Mouse (Mus musculus): ENCODE data around the gene Nr2f6.

Nr2f6 gene

DNA sequence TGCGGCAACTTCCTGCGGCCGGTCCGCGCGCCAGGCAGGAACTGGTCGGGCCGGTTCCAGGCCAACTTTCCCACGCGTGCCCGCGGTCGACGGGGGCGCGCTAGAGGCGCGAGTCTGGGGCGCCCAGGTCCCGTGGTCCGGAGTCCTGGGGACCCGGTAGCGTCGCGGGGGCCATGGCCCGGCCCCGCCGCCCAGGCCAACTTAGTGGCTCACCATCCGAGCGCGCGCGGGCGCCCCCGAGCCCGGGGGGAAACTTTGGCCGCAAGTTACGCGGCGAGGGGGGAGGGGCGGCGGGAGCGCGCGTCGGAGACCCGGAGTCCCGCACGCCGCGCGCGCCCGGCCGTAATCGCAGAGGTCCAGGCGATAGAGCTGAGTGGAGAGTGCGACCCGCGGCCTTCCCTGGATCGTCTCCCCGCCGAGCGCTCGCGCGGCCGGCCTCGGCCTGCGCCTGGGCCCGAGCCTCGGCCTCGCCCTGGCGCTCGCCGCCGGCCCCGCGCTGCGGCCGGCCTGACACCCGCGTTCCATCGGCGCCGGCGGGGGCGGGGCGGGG lies at the start of gene Nr2f6:
Gene Nr2f6, minus strand, starts transcription at position 540 of the 550 bp plus-strand sequence.
- peak; percentile 42 to 54 for DNase-seq (ENCODE audit: low spot score in 2 of 2)

DNA sequence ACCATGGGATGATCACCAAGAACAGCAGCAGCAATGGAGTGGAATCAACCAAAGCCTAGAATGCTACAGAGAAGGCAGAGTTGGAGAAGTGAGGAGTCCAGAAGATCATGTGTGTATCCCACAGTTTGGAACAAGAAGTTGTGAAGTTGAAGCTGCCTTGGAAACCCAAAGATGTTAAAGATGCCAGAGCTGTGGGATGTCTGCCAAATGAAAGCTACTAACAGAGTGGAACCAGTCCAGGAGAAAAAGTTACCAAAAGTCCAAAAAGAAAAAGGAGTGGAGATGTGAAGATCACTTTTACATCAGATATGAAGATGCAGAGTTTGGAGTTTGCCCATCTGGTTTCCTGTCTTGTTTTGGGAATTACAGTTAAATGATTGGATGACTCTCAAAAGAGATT lies 40.4 kb upstream of the Nr2f6 start:
- DNase-seq (ENCODE audit: low spot score in 2 of 2), result no peak

DNA sequence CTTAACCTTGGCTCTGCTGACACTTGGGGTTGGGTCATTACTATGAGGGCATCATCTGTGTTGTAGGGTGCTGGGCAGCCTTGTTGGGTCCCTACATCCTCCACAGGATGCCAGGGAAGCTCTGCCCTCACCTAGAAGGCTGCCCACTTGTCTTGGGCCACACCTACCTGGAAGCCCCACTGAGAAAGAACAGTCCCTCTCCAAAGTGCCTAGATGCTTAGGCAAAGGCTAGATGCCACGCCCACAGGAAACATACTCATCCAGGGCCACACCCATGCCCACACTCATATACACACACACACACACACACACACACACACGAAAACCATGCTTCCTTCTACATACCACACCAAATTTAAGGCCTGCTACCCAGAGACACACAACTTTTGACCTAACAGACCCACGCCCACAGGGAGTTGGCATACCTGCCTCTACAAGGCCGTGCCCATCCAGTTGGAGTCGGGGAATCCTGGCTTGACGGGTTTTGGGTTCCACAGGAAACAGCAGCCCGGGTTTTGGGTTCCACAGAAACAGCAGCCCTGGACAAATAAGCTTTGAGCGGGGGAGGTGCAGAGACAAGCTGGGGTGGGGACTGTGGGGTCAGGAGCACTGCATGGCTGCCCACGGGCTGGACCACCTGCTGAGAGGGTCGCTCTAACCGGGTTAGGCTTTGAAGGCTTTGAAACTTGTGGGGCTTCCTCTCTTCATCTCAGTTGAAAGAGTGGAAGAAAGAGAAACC lies 29.9 kb upstream of the Nr2f6 start:
- no peak for DNase-seq (ENCODE audit: low spot score in 2 of 2)

DNA sequence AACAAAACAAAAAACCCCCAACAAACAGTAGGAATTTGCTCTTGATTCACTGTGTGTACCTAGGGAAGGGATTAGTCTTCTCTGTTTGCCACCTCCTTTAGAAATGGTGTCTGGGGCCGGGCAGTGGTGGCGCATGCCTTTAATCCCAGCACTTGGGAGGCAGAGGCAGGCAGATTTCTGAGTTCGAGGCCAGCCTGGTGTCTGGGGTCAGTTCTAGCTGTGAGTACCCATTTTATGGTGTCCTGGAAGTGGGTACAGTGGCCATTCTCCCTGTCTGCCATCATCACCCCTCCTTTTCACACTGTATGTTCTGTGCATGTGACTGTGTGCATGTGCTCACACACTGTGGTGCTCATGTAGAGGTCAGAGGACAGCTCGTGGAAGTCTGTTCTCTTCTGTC lies 26.5 kb upstream of the Nr2f6 start:
- no peak for DNase-seq (ENCODE audit: low spot score in 2 of 2)

DNA sequence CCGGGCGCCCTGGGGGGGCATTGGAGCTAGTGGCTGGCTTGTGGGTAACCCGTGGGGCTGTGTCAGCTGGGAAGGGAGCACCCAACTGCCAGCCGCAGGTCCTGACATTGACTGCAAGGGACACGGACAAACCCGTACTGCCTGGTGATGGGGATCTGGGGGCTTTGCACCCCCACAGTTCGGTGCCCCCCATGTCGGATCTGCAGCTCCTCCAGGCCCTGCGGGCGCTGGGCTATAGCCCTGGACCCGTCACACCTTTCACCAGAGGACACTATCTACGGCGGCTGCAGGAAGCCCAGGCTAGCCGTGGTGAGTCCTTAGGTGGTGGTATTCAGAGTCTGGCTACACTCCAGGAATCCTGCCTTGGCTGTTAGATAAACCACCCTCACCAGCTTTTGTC lies 25.7 kb upstream of the Nr2f6 start:
- no peak for DNase-seq (ENCODE audit: low spot score in 2 of 2)

DNA sequence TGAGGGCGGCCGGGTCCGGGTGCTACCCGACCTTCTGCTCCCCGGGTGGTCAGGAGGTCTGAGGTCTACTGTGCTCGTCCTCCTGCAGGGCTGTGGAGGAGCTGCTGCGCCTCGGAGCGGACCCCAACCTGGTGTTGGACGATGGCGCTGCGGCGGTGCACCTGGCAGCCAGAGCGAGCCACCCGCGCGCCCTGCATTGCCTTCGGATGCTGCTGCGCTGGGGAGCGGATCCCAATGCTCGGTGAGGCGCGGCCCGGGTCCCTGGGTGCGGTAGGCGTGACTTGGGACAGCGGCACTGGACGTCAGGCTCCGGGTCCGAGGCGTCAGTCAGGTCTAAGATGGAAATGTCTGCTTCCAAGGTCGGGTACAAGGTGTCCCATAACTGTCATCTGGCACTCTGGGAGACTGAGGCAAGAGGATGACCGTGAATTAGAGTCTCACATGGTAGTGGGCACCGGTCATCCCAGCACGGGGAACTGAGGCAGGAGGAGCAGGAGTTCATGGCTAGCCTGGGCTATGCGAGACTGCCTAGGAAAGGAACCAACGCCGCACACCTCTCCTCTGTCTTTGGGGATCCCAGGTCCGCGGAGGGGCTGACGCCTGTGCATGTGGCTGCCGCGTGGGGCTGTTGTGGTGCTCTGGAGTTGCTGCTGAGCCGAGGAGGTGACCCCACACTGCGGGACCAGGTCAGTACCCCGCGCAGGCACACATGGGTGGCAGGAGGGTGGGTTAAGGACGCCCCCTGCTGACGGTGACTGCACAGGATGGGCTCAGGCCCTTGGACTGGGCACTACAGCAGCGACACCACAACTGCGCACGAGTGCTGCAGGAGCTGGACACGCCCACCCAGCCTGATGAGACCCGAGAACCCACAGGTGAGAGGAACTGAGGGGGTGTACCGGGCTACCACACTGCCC lies 24.6 kb upstream of the Nr2f6 start:
- peak; percentile 81 to 88 for DNase-seq (ENCODE audit: low spot score in 2 of 2)

DNA sequence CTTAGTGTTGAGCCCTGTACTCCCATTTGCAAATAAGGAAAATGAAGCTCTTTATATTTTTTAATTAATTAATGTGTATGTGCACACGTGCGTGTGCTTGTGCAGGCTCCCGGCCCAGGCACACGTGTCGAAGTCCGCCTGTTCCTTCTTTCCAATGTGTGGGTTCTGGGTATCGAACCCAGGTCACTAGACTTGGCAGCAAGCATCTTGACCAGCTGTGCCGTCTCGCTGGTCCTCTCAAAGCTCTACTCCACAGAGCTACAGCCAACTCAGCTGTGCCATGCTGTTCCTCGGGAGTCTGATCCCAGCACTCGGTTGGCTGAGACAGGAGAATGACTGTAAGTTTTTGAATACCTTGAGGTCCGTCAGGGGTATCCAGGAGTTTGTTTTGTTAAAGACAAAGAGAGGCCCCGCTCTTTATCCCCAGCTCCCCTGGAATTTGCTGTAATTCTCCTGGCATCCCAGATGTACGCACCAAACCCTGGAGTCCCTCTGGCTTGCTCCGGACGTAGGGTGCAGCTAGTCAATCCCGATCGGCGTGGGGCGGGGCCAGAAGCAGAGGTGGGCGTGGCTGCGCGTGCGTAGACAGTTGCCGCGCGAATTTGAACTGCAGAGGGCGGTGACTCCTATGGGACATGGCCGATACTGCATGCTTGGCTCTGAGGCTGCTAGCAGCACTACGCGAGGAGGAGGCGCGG lies 23.8 kb upstream of the Nr2f6 start, which contains the start of gene Ankle1:
Gene Ankle1, plus strand, starts transcription at position 610 of the 698 bp plus-strand sequence.
- peak; percentile 99 for DNase-seq (ENCODE audit: low spot score in 2 of 2)

DNA sequence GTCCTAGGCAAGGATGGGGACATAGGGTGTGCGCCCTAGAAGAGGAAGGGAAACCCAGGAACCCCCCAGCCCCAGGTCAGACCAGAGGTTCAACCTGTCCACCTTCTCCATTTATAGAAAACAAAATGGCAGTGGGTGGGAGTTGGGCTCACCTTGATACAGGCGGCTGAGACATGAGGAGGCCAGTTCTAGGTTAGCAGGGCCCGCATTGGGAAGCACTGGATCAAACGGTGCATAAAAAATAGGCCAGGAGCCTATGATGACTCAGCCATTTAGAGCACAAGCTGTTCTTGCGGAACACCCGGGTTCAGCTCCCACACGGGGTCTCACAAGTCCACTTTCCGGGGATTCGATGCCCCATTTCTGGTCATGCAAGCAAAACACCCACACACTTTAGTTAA lies 23.2 kb upstream of the Nr2f6 start:
- no peak for DNase-seq (ENCODE audit: low spot score in 2 of 2)

DNA sequence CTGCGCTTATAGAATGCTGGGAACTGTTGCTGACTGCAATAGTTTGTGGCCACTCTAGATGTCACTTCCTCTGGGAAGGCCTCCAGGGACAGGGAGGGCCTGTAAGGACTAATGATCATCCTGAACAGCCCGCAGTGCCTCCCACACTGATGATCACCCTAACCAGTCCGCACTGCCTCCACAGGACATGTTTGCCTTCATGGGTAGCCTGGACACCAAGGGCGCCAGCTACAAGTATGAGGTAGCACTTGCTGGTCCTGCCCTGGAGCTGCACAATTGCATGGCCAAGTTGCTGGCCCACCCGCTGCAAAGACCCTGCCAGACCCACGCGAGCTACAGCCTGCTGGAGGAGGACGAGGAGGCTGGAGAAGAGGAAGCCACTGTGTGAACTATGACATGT lies 22.3 kb upstream of the Nr2f6 start:
- DNase-seq (ENCODE audit: low spot score in 2 of 2), result no peak

DNA sequence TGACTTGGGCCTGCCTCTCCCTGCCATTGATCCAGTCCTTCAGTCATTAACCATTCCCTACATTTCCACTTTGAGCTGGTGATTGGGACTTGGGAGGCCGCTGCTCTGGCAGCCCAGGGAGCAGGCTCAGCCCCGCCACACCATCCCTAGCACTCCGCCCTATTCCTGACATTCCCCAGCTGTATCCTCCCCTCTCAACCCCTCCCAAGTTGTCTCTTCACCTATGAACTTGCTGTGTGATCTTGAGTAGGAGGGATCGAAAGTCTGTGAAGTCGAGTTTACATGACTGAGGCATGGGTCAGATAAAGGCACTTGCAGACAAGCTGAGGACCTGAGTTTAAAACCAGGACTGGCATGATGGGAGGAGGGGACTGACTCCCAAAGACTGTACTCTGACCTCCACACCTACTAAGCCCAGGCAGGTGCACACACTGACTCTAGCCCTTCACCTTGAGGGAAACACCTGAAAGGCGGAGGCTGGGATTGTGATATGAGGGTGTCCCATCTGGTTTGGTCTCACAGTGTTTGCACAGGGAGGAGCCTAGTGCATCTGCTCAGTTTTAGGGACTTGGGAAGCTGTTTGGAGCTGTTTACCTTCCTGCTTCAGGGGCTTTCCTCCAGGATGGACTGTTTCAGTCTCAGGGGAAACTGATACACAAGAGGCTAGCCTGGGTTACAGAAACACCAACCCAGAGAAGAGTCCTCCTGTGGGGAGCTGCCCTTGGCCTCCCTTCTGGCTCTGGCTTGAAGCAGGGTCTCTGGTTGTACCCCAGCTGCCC lies 21.5 kb upstream of the Nr2f6 start:
- DNase-seq (ENCODE audit: low spot score in 2 of 2), result peak in 1 of 2 experiments; percentile 9

DNA sequence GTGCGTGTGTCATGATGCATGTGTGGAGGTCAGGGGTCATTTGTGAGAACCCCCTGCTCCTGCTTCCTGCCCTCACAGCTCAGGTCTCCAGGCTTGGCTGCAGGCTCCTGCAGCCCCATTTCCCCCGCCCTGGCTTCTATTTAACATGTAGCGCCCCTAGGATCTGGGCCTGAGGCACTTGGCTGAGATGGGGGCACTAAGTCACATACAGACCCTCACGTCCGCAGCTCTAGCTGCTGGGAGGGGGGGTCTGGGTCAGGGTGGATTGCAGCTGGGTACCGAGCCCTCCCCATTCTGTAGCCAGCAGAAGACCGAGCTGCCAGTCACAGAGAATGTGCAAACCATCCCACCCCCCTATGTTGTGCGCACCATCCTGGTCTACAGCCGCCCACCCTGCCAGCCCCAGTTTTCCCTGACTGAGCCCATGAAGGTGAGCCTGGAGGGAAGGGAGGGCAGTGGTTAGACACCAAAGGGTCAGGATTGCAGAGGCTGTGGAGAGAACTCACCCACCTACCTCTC lies 20.7 kb upstream of the Nr2f6 start:
- peak in 1 of 2 experiments; percentile 12 for DNase-seq (ENCODE audit: low spot score in 2 of 2)

DNA sequence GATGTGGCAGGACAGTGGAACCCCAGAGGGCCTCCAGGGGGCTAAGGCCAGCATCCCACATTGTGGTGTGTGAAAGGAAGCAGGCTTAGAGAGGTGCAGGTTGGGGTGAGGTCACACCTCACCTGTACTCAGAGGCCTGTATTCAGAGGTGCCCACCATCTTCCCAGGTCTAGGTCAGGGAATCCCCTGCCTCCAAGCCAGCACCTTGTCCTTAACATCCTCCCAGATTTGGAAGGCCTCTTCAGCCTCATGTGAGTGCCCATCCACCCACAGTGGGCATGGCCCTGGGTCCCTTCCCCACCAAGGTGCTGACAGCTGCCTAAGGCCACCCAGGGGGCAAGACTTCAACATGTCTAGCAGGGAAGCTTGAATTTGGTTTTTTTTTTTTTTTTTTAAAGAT lies 19.7 kb upstream of the Nr2f6 start:
- DNase-seq (ENCODE audit: low spot score in 2 of 2), result peak in 1 of 2 experiments; percentile 10

DNA sequence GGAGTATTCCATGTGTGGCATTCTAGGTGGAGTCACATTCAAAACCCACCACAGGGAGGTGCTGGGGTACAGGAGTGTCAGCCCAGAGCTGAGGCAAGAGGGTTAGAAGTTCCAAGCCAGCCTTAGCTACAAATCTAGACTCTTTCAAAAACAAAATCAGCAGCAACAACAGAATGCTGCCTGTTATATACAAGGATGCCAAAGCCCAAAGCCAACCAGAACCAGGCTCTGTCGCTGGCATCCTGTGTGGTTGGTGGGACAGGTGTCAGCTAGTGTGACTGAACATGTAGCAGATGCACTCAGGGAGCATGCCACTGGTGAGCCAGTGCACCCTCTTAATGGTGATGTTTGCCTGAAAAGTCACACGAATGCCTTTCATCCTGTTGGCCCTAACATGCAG lies 19.1 kb upstream of the Nr2f6 start:
- no peak for DNase-seq (ENCODE audit: low spot score in 2 of 2)

DNA sequence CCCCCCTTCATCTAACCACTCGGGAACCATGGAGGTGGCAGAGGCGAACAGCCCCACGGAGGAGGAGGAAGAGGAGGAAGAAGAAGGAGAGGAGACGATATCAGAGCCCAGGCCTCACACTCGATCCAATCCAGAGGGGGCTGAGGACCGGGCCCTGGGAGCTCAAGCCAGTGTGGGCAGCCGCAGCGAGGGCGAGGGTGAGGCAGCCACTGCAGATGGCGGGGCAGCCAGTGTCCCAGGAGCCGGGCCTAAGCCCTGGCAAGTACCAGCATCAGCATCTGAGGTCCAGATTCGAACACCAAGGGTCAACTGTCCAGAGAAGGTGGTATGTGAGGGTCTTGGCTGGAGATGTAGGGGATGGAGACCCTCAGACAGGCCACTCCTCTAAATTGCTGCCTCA lies 15.9 kb upstream of the Nr2f6 start:
- peak in 1 of 2 experiments; percentile 20 for DNase-seq (ENCODE audit: low spot score in 2 of 2)

DNA sequence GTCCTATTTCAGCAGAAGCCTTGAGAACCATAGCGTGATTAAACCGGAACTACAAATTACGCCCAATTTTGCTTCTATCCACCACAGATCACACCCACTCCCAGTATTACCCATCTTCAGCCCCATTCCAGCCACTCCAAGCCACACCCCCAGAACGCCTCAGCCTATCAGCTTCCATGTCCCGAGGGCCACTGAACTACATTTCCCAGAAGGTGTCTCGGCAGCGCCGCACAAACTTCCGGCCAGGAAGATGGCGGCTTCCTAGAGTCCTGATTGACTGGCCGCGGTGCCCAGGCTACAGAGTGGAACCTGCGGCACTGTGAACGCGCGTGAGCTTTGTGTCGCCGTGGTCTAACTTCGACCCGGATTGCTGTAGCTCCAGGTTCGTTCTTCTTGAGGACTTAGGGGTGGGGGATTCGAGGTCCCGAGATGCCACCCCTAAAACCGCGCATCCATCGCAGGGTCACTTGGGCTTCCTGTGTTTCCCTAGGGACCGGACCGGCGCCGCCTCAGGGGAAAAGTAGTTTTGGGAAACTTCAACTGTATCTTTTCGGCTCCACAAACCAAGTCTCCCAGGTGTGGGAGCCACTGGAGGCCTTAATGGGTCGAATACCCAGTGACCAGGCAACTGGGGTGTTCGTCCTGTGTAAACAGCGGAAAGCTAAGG lies 15.0 kb upstream of the Nr2f6 start, which contains the start of gene Babam1:
Gene Babam1, plus strand, starts transcription at position 223 of the 667 bp plus-strand sequence.
- DNase-seq (ENCODE audit: low spot score in 2 of 2), result peak; percentile 79 to 93

DNA sequence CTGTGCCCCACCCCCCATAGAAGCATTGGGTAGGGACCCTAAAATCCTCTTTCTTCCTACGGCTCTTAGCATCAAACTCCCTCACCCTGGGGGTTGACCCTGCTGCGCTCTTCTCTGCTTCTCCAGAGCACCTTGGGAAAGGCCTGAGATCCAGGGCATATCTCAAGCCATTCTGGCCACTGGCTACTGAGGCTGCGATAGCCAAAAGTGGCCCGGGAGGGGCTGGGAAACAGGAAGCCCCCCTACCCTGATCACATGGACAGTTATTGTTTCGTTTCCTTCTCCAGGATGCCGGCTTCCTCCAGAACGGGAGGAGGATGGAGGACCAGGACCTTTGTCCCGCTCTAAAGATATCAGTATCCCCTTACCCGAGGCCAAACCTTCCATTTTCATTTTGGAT lies 13.9 kb upstream of the Nr2f6 start, which contains the start of gene Ushbp1:
Gene Ushbp1, minus strand, starts transcription at position 174 of the 400 bp plus-strand sequence.
- DNase-seq (ENCODE audit: low spot score in 2 of 2), result peak in 1 of 2 experiments; percentile 13

DNA sequence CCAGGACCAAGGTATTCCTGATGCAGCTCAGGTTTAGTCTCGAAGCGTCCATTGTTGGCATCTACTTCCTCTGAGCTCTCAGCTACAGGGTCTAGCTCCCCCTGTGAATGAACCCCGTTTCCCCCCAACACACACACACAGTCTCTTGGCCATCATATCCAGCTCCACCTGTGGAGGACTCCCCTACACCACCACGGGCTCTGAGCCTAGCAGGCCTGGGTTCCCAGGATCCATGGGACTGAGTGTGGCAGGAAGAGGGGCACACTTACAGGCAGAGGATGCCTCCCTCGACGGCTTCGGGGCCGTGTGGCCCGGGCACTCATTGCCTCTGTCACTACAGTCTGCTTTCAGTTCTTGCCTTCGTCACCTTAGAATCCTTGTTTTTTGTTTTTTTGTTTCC lies 13.3 kb upstream of the Nr2f6 start:
- no peak for DNase-seq (ENCODE audit: low spot score in 2 of 2)

DNA sequence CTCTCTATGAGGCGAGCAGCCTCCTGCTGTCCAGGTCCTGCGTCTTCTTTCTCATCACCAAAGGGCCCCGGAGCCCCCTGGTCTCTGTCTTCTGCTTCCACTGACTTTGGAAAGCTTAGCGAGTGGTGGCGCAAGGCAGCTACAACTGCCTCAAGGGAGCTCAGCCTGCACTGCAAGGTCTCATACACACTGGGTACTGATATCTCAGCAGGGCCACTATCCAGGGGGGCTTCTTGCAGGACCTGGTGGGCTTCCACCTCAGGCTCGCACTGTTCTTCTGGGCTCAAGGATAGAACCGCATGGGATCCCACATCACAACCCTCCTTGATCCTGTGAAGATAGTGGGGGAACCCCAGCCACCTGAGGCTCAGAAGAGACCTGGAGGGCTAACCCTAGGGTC lies 12.7 kb upstream of the Nr2f6 start:
- no peak for DNase-seq (ENCODE audit: low spot score in 2 of 2)

DNA sequence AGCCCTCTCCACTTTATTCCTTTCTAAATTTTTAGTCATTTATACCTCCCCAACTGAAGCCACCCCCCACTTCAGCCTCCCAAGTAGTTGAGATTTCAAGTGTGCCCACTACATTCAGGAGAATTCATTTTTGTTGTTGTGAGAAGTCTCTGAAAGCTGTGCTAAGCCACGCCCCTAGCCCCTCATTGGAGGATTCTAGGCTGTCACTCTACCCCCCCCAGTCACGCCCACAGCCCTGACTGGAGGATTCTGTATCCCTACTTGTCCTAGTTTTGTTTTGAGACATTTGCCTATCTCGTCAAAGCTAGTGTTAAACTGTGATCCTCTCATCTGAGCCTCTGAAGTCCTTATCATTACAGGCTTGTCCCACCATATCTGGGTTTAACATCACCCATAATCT lies 11.1 kb upstream of the Nr2f6 start:
- DNase-seq (ENCODE audit: low spot score in 2 of 2), result peak in 1 of 2 experiments; percentile 62

DNA sequence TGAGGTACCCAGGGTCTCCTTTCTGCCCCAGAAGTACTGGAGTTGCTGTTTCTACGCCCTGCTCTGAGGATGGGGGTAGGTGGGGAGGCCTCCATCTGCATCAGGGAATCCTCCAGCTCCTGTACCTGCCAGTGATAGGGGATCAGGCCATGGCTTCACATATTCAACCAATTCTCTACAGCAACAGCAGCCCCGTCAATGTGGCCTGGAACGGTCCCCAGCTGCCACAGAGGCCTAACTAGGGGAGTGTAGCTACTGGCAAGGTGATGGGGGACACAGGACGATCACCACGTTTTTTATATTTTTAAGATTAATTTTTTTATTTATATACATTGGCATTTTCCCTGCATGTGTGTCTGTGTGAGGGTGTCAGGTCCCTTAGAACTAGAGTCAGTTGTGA lies 10.6 kb upstream of the Nr2f6 start:
- DNase-seq (ENCODE audit: low spot score in 2 of 2), result no peak

Measured in spleen, postnatal 10 days (tissue).